Mouse (Mus musculus): Measurements from ENCODE around the gene Ndst2. TPM values are rescaled to one million over a fixed set of nuclear protein-coding genes. Genes with fewer than 3 reads are reported as not detected.
A peak's percentile ranks its signal among the peaks of the same experiment; 100 is the strongest.

Gene Ndst2
- polyA plus RNA-seq, 1 experiment, result 28.7 TPM

- 5% methylated on average over 110 of the region's 111 CpGs for WGBS
- Histone ChIP-seq H3K4me3 (ENCODE audit: insufficient read depth, low read depth, low read length) (peak within 1 kb of the TSS; percentile 69), H3K27ac (ENCODE audit: insufficient read depth, low read depth, low read length) (peak within 1 kb of the TSS; percentile 80), H3K4me1 (ENCODE audit: control insufficient read depth, insufficient read depth, low read length) (peaks cover 15% of the 10 kb centered on the region; the same call in 1 of the 2 replicates), H3K36me3 (ENCODE audit: control insufficient read depth, insufficient read depth, low read length) (peaks cover 4% of the 10 kb centered on the region; the same call in 1 of the 2 replicates), H3K27me3 (replicated peaks; ENCODE audit: control insufficient read depth, insufficient read depth, low read length) (no peaks in the 10 kb centered on the region)
- peak; percentile 87 for DNase-seq
- TF ChIP-seq POLR2A (IDR thresholded peaks at IDR 0.05; ENCODE audit: low read depth, low read length) (peak; percentile 48), CTCF (conservative IDR thresholded peaks at IDR 0.05; ENCODE audit: insufficient read depth, insufficient read length, low read depth, low read length) (no peak)
Measured at GRCm38 (mm10) chr14:20694884-20695760, 39.2 kb downstream of the Ndst2 start, which contains the start of gene Fut11. Fut11 (plus strand) TSS chr14:20694968.

- no peak overlapping the region for H3K27ac ChIP-seq (ENCODE audit: insufficient read depth, low read depth, low read length)
- WGBS, result 32% methylated on average over 13 of the region's 13 CpGs
- peak; percentile 17 for DNase-seq
Measured at GRCm38 (mm10) chr14:20694185-20694883, 40.0 kb downstream of the Ndst2 start.

GRCm38 (mm10) chr14:20693589-20694101 lies 40.7 kb downstream of the Ndst2 start:
- DNase-seq, result no peak
- WGBS, result 82% methylated on average over 10 of the region's 10 CpGs
- H3K27ac ChIP-seq (ENCODE audit: insufficient read depth, low read depth, low read length), result no peak overlapping the region
- no peak for TF ChIP-seq POLR2A (IDR thresholded peaks at IDR 0.05; ENCODE audit: low read depth, low read length)
- TF ChIP-seq CTCF (conservative IDR thresholded peaks at IDR 0.05; ENCODE audit: insufficient read depth, insufficient read length, low read depth, low read length), result no peak
- H3K27me3 ChIP-seq (replicated peaks; ENCODE audit: control insufficient read depth, insufficient read depth, low read length), result no peaks in the 10 kb centered on the region
- H3K4me3 ChIP-seq (ENCODE audit: insufficient read depth, low read depth, low read length), result no peak overlapping the region
- H3K4me1 ChIP-seq (ENCODE audit: control insufficient read depth, insufficient read depth, low read length), result peaks cover 15% of the 10 kb centered on the region; the same call in 1 of the 2 replicates
- peaks cover 6% of the 10 kb centered on the region; the same call in 1 of the 2 replicates for H3K36me3 ChIP-seq (ENCODE audit: control insufficient read depth, insufficient read depth, low read length)

More at GRCm38 (mm10) chr14:20694185-20694883, 40.0 kb downstream of the Ndst2 start:
- Histone ChIP-seq H3K4me3 (ENCODE audit: insufficient read depth, low read depth, low read length) (peak overlapping the region; percentile 69), H3K4me1 (ENCODE audit: control insufficient read depth, insufficient read depth, low read length) (peaks cover 15% of the 10 kb centered on the region; the same call in 1 of the 2 replicates), H3K36me3 (ENCODE audit: control insufficient read depth, insufficient read depth, low read length) (peaks cover 6% of the 10 kb centered on the region; the same call in 1 of the 2 replicates), H3K27me3 (replicated peaks; ENCODE audit: control insufficient read depth, insufficient read depth, low read length) (no peaks in the 10 kb centered on the region)
- TF ChIP-seq POLR2A (IDR thresholded peaks at IDR 0.05; ENCODE audit: low read depth, low read length) (no peak), CTCF (conservative IDR thresholded peaks at IDR 0.05; ENCODE audit: insufficient read depth, insufficient read length, low read depth, low read length) (no peak)

- 87% methylated on average over 6 of the region's 6 CpGs for WGBS
- H3K27ac ChIP-seq (ENCODE audit: insufficient read depth, low read depth, low read length), result no peak overlapping the region
- DNase-seq, result no peak
- H3K27me3 ChIP-seq (replicated peaks; ENCODE audit: control insufficient read depth, insufficient read depth, low read length), result no peaks in the 10 kb centered on the region
- H3K36me3 ChIP-seq (ENCODE audit: control insufficient read depth, insufficient read depth, low read length), result peaks cover 7% of the 10 kb centered on the region; the same call in 1 of the 2 replicates
- H3K4me1 ChIP-seq (ENCODE audit: control insufficient read depth, insufficient read depth, low read length), result peaks cover 13% of the 10 kb centered on the region; the same call in 1 of the 2 replicates
- TF ChIP-seq CTCF (conservative IDR thresholded peaks at IDR 0.05; ENCODE audit: insufficient read depth, insufficient read length, low read depth, low read length) (no peak), POLR2A (IDR thresholded peaks at IDR 0.05; ENCODE audit: low read depth, low read length) (no peak)
- no peak overlapping the region for H3K4me3 ChIP-seq (ENCODE audit: insufficient read depth, low read depth, low read length)
Measured at GRCm38 (mm10) chr14:20691772-20692171, 42.6 kb downstream of the Ndst2 start.

- TF ChIP-seq POLR2A (IDR thresholded peaks at IDR 0.05; ENCODE audit: low read depth, low read length), result no peak
- no peak for TF ChIP-seq CTCF (conservative IDR thresholded peaks at IDR 0.05; ENCODE audit: insufficient read depth, insufficient read length, low read depth, low read length)
- Histone ChIP-seq H3K4me3 (ENCODE audit: insufficient read depth, low read depth, low read length) (no peak overlapping the region), H3K36me3 (ENCODE audit: control insufficient read depth, insufficient read depth, low read length) (peaks cover 10% of the 10 kb centered on the region), H3K27ac (ENCODE audit: insufficient read depth, low read depth, low read length) (no peak overlapping the region), H3K4me1 (ENCODE audit: control insufficient read depth, insufficient read depth, low read length) (peaks cover 2% of the 10 kb centered on the region; the same call in 1 of the 2 replicates), H3K27me3 (replicated peaks; ENCODE audit: control insufficient read depth, insufficient read depth, low read length) (no peaks in the 10 kb centered on the region)
- WGBS, result 72% methylated on average over 2 of the region's 2 CpGs
- DNase-seq, result no peak
Measured at GRCm38 (mm10) chr14:20689009-20689408, 45.4 kb downstream of the Ndst2 start.

GRCm38 (mm10) chr14:20686576-20686975 lies 47.8 kb downstream of the Ndst2 start:
- peaks cover 9% of the 10 kb centered on the region for H3K36me3 ChIP-seq (ENCODE audit: control insufficient read depth, insufficient read depth, low read length)
- 95% methylated on average over 3 of the region's 3 CpGs for WGBS
- no peak overlapping the region for H3K27ac ChIP-seq (ENCODE audit: insufficient read depth, low read depth, low read length)
- H3K4me1 ChIP-seq (ENCODE audit: control insufficient read depth, insufficient read depth, low read length), result peaks cover 4% of the 10 kb centered on the region; the same call in 1 of the 2 replicates
- no peak overlapping the region for H3K4me3 ChIP-seq (ENCODE audit: insufficient read depth, low read depth, low read length)
- TF ChIP-seq POLR2A (IDR thresholded peaks at IDR 0.05; ENCODE audit: low read depth, low read length) (no peak), CTCF (conservative IDR thresholded peaks at IDR 0.05; ENCODE audit: insufficient read depth, insufficient read length, low read depth, low read length) (no peak)
- no peaks in the 10 kb centered on the region for H3K27me3 ChIP-seq (replicated peaks; ENCODE audit: control insufficient read depth, insufficient read depth, low read length)
- DNase-seq, result no peak

Data from kidney, adult 2 months (tissue).